Mouse (Mus musculus): ENCODE measurements at regions not wholly inside any gene's neighbourhood (a gene's known extent, or its start where the extent isn't known, plus 50 kb on each side); places are given as distances from the start of the nearest gene placed in this dataset.

- 81% methylated on average over 5 of the region's 5 CpGs for WGBS
- Histone ChIP-seq H3K27ac (no peak overlapping the region), H3K9me3 (no peaks in the 10 kb centered on the region)
Observed at GRCm38 (mm10) chr10:92400587-92401090, 321.6 kb downstream of the Nedd1 start.

GRCm38 (mm10) chr10:92389176-92389732, 333.0 kb downstream of the Nedd1 start:
- Histone ChIP-seq H3K4me2 (no peak overlapping the region), H3K4me3 (replicated peaks) (no peak overlapping the region), H3K36me3 (no peaks in the 10 kb centered on the region), H3K27ac (no peak overlapping the region), H3K9ac (replicated peaks) (no peak overlapping the region), H3K9me3 (no peaks in the 10 kb centered on the region), H3K27me3 (0 out of 2 replicates have a peak, but pooled peaks cover 3% of the 10 kb centered on the region), H3K4me1 (replicated peaks) (peaks cover 8% of the 10 kb centered on the region)
- WGBS: 53% methylated on average over 7 of the region's 7 CpGs
- ATAC-seq (ENCODE audit: insufficient number of reproducible peaks, insufficient read depth, low FRiP score, low TSS enrichment, low read depth): no peak

More at GRCm38 (mm10) chr10:92400587-92401090, 321.6 kb downstream of the Nedd1 start:
- no peaks in the 10 kb centered on the region for H3K36me3 ChIP-seq
- no peak overlapping the region for H3K4me3 ChIP-seq (replicated peaks)
- no peak overlapping the region for H3K4me2 ChIP-seq
- no peak for ATAC-seq (ENCODE audit: insufficient number of reproducible peaks, insufficient read depth, low FRiP score, low TSS enrichment, low read depth)
- no peak overlapping the region for H3K9ac ChIP-seq (replicated peaks)
- no peaks in the 10 kb centered on the region for H3K27me3 ChIP-seq
- no peaks in the 10 kb centered on the region for H3K4me1 ChIP-seq (replicated peaks)

- Histone ChIP-seq H3K4me1 (replicated peaks) (no peaks in the 10 kb centered on the region), H3K27ac (no peak overlapping the region), H3K4me2 (no peak overlapping the region), H3K9ac (replicated peaks) (no peak overlapping the region), H3K27me3 (no peaks in the 10 kb centered on the region), H3K4me3 (replicated peaks) (no peak overlapping the region), H3K9me3 (no peaks in the 10 kb centered on the region), H3K36me3 (no peaks in the 10 kb centered on the region)
- WGBS: 85% methylated on average over 8 of the region's 8 CpGs
- ATAC-seq (ENCODE audit: insufficient number of reproducible peaks, insufficient read depth, low FRiP score, low TSS enrichment, low read depth): no peak
Observed at GRCm38 (mm10) chr10:92367126-92367525, 355.1 kb downstream of the Nedd1 start.

- Histone ChIP-seq H3K4me2 (no peak overlapping the region), H3K4me3 (replicated peaks) (no peak overlapping the region), H3K4me1 (replicated peaks) (no peaks in the 10 kb centered on the region), H3K27me3 (no peaks in the 10 kb centered on the region), H3K36me3 (no peaks in the 10 kb centered on the region), H3K27ac (no peak overlapping the region), H3K9ac (replicated peaks) (no peak overlapping the region), H3K9me3 (no peaks in the 10 kb centered on the region)
- WGBS: 53% methylated on average over 3 of the region's 3 CpGs
- ATAC-seq (ENCODE audit: insufficient number of reproducible peaks, insufficient read depth, low FRiP score, low TSS enrichment, low read depth): no peak
Observed at GRCm38 (mm10) chr10:92356738-92357137, 365.5 kb downstream of the Nedd1 start.

- no peak overlapping the region for H3K4me2 ChIP-seq
- H3K36me3 ChIP-seq: no peaks in the 10 kb centered on the region
- WGBS: 55% methylated on average over 7 of the region's 7 CpGs
- no peak overlapping the region for H3K4me3 ChIP-seq (replicated peaks)
- H3K27me3 ChIP-seq: no peaks in the 10 kb centered on the region
- no peak overlapping the region for H3K9ac ChIP-seq (replicated peaks)
- no peak for ATAC-seq (ENCODE audit: insufficient number of reproducible peaks, insufficient read depth, low FRiP score, low TSS enrichment, low read depth)
- no peaks in the 10 kb centered on the region for H3K9me3 ChIP-seq
- H3K27ac ChIP-seq: no peak overlapping the region
- no peaks in the 10 kb centered on the region for H3K4me1 ChIP-seq (replicated peaks)
Observed at GRCm38 (mm10) chr10:92349043-92349442, 373.2 kb downstream of the Nedd1 start.

GRCm38 (mm10) chr10:92347960-92348675, 374.1 kb downstream of the Nedd1 start:
- H3K9ac ChIP-seq (replicated peaks): no peak overlapping the region
- no peak overlapping the region for H3K27ac ChIP-seq
- H3K4me3 ChIP-seq (replicated peaks): no peak overlapping the region
- H3K27me3 ChIP-seq: no peaks in the 10 kb centered on the region
- no peaks in the 10 kb centered on the region for H3K4me1 ChIP-seq (replicated peaks)
- H3K36me3 ChIP-seq: no peaks in the 10 kb centered on the region
- H3K4me2 ChIP-seq: no peak overlapping the region
- 63% methylated on average over 10 of the region's 10 CpGs for WGBS
- H3K9me3 ChIP-seq: no peaks in the 10 kb centered on the region
- ATAC-seq (ENCODE audit: insufficient number of reproducible peaks, insufficient read depth, low FRiP score, low TSS enrichment, low read depth): no peak

- Histone ChIP-seq H3K4me3 (replicated peaks) (no peak overlapping the region), H3K27me3 (no peaks in the 10 kb centered on the region), H3K36me3 (no peaks in the 10 kb centered on the region), H3K4me2 (no peak overlapping the region), H3K9ac (replicated peaks) (no peak overlapping the region), H3K27ac (no peak overlapping the region), H3K4me1 (replicated peaks) (no peaks in the 10 kb centered on the region), H3K9me3 (no peaks in the 10 kb centered on the region)
- WGBS: 90% methylated on average over 2 of the region's 2 CpGs
- ATAC-seq (ENCODE audit: insufficient number of reproducible peaks, insufficient read depth, low FRiP score, low TSS enrichment, low read depth): no peak
Observed at GRCm38 (mm10) chr10:92339671-92340070, 382.5 kb downstream of the Nedd1 start.

- no peak for ATAC-seq (ENCODE audit: insufficient number of reproducible peaks, insufficient read depth, low FRiP score, low TSS enrichment, low read depth)
- Histone ChIP-seq H3K27ac (no peak overlapping the region), H3K4me3 (replicated peaks) (no peak overlapping the region), H3K4me2 (no peak overlapping the region), H3K9me3 (no peaks in the 10 kb centered on the region), H3K27me3 (no peaks in the 10 kb centered on the region), H3K36me3 (no peaks in the 10 kb centered on the region), H3K9ac (replicated peaks) (no peak overlapping the region), H3K4me1 (replicated peaks) (peaks cover 16% of the 10 kb centered on the region)
- WGBS: 84% methylated on average over 2 of the region's 2 CpGs
Observed at GRCm38 (mm10) chr10:92336949-92337348, 385.3 kb downstream of the Nedd1 start.

- WGBS: 53% methylated on average over 5 of the region's 5 CpGs
- Histone ChIP-seq H3K9me3 (no peaks in the 10 kb centered on the region), H3K4me3 (replicated peaks) (no peak overlapping the region), H3K27me3 (no peaks in the 10 kb centered on the region), H3K27ac (no peak overlapping the region), H3K4me2 (no peak overlapping the region), H3K36me3 (no peaks in the 10 kb centered on the region), H3K4me1 (replicated peaks) (peaks cover 16% of the 10 kb centered on the region), H3K9ac (replicated peaks) (no peak overlapping the region)
- ATAC-seq (ENCODE audit: insufficient number of reproducible peaks, insufficient read depth, low FRiP score, low TSS enrichment, low read depth): no peak
Observed at GRCm38 (mm10) chr10:92336138-92336537, 386.1 kb downstream of the Nedd1 start.

- no peak for ATAC-seq (ENCODE audit: insufficient number of reproducible peaks, insufficient read depth, low FRiP score, low TSS enrichment, low read depth)
- Histone ChIP-seq H3K27me3 (no peaks in the 10 kb centered on the region), H3K27ac (no peak overlapping the region), H3K9ac (replicated peaks) (no peak overlapping the region), H3K9me3 (no peaks in the 10 kb centered on the region), H3K4me2 (no peak overlapping the region), H3K4me3 (replicated peaks) (no peak overlapping the region), H3K36me3 (no peaks in the 10 kb centered on the region), H3K4me1 (replicated peaks) (peaks cover 16% of the 10 kb centered on the region)
- 80% methylated on average over 5 of the region's 5 CpGs for WGBS
Observed at GRCm38 (mm10) chr10:92335141-92335540, 387.1 kb downstream of the Nedd1 start.

- Histone ChIP-seq H3K27ac (no peak overlapping the region), H3K4me2 (no peak overlapping the region), H3K4me1 (replicated peaks) (peaks cover 16% of the 10 kb centered on the region), H3K9ac (replicated peaks) (no peak overlapping the region), H3K9me3 (no peaks in the 10 kb centered on the region), H3K27me3 (no peaks in the 10 kb centered on the region), H3K4me3 (replicated peaks) (no peak overlapping the region), H3K36me3 (no peaks in the 10 kb centered on the region)
- no peak for ATAC-seq (ENCODE audit: insufficient number of reproducible peaks, insufficient read depth, low FRiP score, low TSS enrichment, low read depth)
- WGBS: 50% methylated on average over 6 of the region's 6 CpGs
Observed at GRCm38 (mm10) chr10:92333869-92334268, 388.4 kb downstream of the Nedd1 start.

All from limb, embryonic 12.5 days (tissue).